Mouse (Mus musculus) neural tube, embryonic 12.5 days (tissue): ENCODE data around the gene Eif4e1b. TPM values are rescaled to one million over a fixed set of nuclear protein-coding genes. Genes with fewer than 3 reads are reported as not detected.

Source experiments
- polyA plus RNA-seq: library from polyadenylated mRNA; unstranded; fragments of >200 nt; fragmentation: Nextera tagmentation; extraction: Ambion mirVana; gene quantifications from 2 replicates; pipeline ENCODE4 v1.2.1, GENCODE M21; 2016

Gene Eif4e1b
- polyA plus RNA-seq, 1 experiment from 2014 or later = not detected

Other genes starting within 250 kb of the Eif4e1b start
- 239 and 254 TPM in 2 replicates for gene 4833439L19Rik, start 218.6 kb upstream of the Eif4e1b start, polyA plus RNA-seq
- gene Arl10, start 209.0 kb upstream of the Eif4e1b start, polyA plus RNA-seq = 50.2 and 53.3 TPM in 2 replicates
- 58.0 and 66.2 TPM in 2 replicates for gene Nop16, start 193.9 kb upstream of the Eif4e1b start, polyA plus RNA-seq
- 172 and 180 TPM in 2 replicates for gene Higd2a, start 193.8 kb upstream of the Eif4e1b start, polyA plus RNA-seq
- 68.9 and 71.0 TPM in 2 replicates for gene Cltb, start 172.7 kb upstream of the Eif4e1b start, polyA plus RNA-seq
- gene Faf2, start 162.2 kb upstream of the Eif4e1b start, polyA plus RNA-seq = 77.1 and 86.9 TPM in 2 replicates
- 105 and 116 TPM in 2 replicates for gene Rnf44, start 90.1 kb upstream of the Eif4e1b start, polyA plus RNA-seq
- gene Cdhr2, start 82.5 kb upstream of the Eif4e1b start, polyA plus RNA-seq = 0.09 and 0.15 TPM in 2 replicates
- gene Gprin1, start 34.1 kb upstream of the Eif4e1b start, polyA plus RNA-seq = 29.5 and 37.6 TPM in 2 replicates
- gene Sncb, start 17.4 kb upstream of the Eif4e1b start, polyA plus RNA-seq = 3.6 and 4.2 TPM in 2 replicates
- 53.3 and 59.0 TPM in 2 replicates for gene Tspan17, start 5.4 kb downstream of the Eif4e1b start, polyA plus RNA-seq
- 5.9 and 7.7 TPM in 2 replicates for gene Unc5a, start 165.4 kb downstream of the Eif4e1b start, polyA plus RNA-seq
- gene Hk3, start 237.4 kb downstream of the Eif4e1b start, polyA plus RNA-seq = 0.80 and 0.84 TPM in 2 replicates